Mouse (Mus musculus) small intestine, adult 2 months (tissue): ENCODE measurements at regions not wholly inside any gene's neighbourhood (a gene's known extent, or its start where the extent isn't known, plus 50 kb on each side); places are given as distances from the start of the nearest gene placed in this dataset.

Source experiments
- CTCF ChIP-seq: fragments of 200-500 bp; IDR thresholded peaks from 2 replicates; pipeline ENCODE4 v1.5.1; 2012; ENCODE audit warnings: low read depth, mild to moderate bottlenecking, control low read depth, inconsistent platforms, low read length, moderate library complexity, mixed read lengths; ENCODE audit not compliant: insufficient replicate concordance, insufficient read length; ENCODE audit errors: extremely low read depth
- POLR2A ChIP-seq: fragments of 200-500 bp; IDR thresholded peaks from 2 replicates; pipeline ENCODE4 v1.6.1; 2012; ENCODE audit warnings: low read depth, mild to moderate bottlenecking, control low read depth, inconsistent platforms, low read length, moderate library complexity

DNA sequence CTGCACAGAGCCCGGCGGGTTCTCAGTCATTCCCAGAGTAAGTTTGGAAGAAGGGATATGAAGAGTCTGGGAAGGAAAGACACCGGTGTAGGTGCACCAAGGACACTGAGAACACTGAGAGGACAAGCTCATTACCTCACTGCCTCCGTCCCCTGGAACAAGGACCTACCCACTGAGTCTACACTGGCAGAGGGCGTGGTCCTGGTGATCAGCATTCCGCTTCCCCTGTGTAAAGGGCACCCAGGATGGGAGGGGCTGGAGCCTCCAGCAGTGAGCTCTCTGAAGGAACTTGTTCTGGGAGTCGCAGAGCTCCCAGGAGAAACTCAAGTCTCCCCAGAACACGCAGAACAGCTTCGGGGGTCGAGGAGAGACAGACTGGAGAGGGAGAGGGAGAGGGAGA lies 76.9 kb upstream of the Calm2 start:
- TF ChIP-seq POLR2A (peak; percentile 55; the same call in 1 of the 2 replicates), CTCF (no peak)
